Mouse (Mus musculus) granulocyte monocyte progenitor cell, adult 5-6 weeks (primary cell): ENCODE results near the gene Bmf. TPM values are rescaled to one million over a fixed set of nuclear protein-coding genes. Genes with fewer than 3 reads are reported as not detected.

ENCODE experiments used
- ATAC-seq: replicated peaks from 2 replicates; pipeline ENCODE4 v1.8.0; 2016; ENCODE audit warnings: mild to moderate bottlenecking, moderate TSS enrichment, inconsistent platforms; ENCODE audit not compliant: poor library complexity, severe bottlenecking
- total RNA-seq, 2 experiments: library from RNA; stranded (forward) in 1 of 2; stranded (reverse) in 1 of 2; fragments of 200-712, 200-1000 nt in 1 of 2; fragments of >200 nt in 1 of 2; fragmentation: Nextera tagmentation in 1 of 2; gene quantifications; 2 replicates each; pipeline ENCODE4 v1.2.3; 2014 to 2017

Gene Bmf
- total RNA-seq, 2 experiments from 2014 or later, result 0.21 to 0.52 TPM

GRCm38 (mm10) chr2:118522265-118522664 lies 27.2 kb downstream of the Bmf start:
- ATAC-seq, result peak; percentile 98

GRCm38 (mm10) chr2:118520042-118520933 lies 29.2 kb downstream of the Bmf start:
- 0 out of 2 replicates have a peak, but pooled peaks have one; percentile 3 for ATAC-seq

GRCm38 (mm10) chr2:118512418-118513377 lies 36.8 kb downstream of the Bmf start:
- ATAC-seq, result peak; percentile 50

- peak; percentile 46 for ATAC-seq
These were observed 37.6 kb downstream of the Bmf start for GRCm38 (mm10) chr2:118511779-118512417.

- no peak for ATAC-seq
These were observed 38.8 kb downstream of the Bmf start for GRCm38 (mm10) chr2:118510447-118511310.

- ATAC-seq, result no peak
These were observed 39.6 kb downstream of the Bmf start for GRCm38 (mm10) chr2:118509688-118510446.

- peak; percentile 71 for ATAC-seq
These were observed 42.4 kb downstream of the Bmf start for GRCm38 (mm10) chr2:118507126-118507525.

GRCm38 (mm10) chr2:118500191-118500590 lies 49.3 kb downstream of the Bmf start:
- ATAC-seq, result no peak

- peak; percentile 91 for ATAC-seq
These were observed 50.1 kb downstream of the Bmf start for GRCm38 (mm10) chr2:118499135-118499961.

- no peak for ATAC-seq
These were observed 51.0 kb downstream of the Bmf start for GRCm38 (mm10) chr2:118498476-118498875.

- no peak for ATAC-seq
These were observed 51.6 kb downstream of the Bmf start for GRCm38 (mm10) chr2:118497890-118498289.

- ATAC-seq, result no peak
These were observed 54.5 kb downstream of the Bmf start for GRCm38 (mm10) chr2:118495024-118495423.

GRCm38 (mm10) chr2:118491741-118492395 lies 57.6 kb downstream of the Bmf start:
- ATAC-seq, result no peak

- ATAC-seq, result peak; percentile 64
These were observed 58.2 kb downstream of the Bmf start for GRCm38 (mm10) chr2:118491281-118491731.

- ATAC-seq, result peak; percentile 59
These were observed 59.0 kb downstream of the Bmf start for GRCm38 (mm10) chr2:118490241-118491091.

GRCm38 (mm10) chr2:118487806-118488205 lies 61.7 kb downstream of the Bmf start:
- ATAC-seq, result no peak
